Mouse (Mus musculus) spleen, postnatal 4 days (tissue): ENCODE measurements around the gene Morn1.

Experiments used
- DNase-seq, 2 experiments: peaks; one replicate each; pipeline ENCODE4 v3.0.0; 2022; ENCODE audit warnings: low spot score in 2 of 2

Gene Morn1

DNA sequence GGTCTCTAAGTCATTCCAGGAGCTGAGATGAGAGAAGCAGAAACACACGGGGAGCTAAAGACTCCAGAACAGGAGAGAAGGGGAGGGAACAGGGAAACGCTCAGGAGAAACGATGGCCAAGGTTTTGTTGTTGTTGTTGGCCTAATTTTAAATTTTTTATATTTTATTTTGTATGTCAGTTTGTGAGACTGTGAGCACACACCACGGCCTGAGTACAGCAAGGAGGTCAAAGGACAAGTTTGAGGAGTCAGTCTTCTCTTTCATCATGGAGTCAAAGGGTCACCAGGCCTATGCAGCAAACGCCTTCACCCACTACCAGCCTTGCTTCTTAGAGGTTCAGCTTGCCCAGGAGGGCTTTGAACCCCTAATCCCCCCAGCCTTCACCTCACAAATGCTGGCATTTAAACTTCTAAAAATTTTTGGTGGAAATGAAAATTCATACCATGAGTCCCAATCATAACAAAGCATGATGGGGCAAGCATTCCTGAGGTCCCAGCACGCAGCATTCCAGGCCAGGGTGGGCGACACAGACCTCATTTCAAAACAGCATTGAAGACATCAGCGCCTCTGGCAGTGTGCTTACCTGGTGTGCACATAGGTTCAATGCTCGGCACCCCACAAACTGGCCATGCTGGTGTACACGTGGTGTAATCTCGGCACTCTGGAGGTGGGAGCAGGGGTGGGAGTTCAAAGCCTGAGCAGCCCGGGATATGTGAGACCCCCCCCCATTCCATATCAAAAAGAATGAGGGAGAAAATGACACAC lies 53.1 kb downstream of the Morn1 start:
- DNase-seq = no peak

- DNase-seq = no peak
These were observed 53.8 kb downstream of the Morn1 start for GRCm38 (mm10) chr4:155140150-155140549.

DNA sequence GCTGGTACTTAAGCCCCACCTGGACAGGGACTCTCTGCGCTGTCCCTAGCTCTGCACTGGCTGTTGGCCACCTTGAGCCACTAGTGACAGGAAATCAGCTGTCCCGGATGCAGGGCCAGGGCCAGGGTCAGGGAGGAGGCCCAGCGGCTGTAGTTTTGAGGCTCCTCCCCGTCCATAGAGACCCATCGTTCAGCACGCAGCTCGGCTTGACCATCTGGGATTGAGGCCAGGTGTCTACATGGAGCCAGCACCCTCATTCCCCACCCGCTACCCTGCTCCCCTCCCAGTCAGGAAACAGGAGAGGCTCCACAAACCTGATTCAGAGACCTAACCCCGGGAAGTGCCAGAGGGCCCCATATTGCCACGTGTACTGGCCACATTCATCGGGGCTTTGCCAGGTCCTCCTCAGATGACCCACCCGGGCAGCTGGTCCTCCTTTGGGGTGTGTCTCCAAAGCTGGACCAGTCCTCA lies 54.5 kb downstream of the Morn1 start:
- no peak for DNase-seq

DNA sequence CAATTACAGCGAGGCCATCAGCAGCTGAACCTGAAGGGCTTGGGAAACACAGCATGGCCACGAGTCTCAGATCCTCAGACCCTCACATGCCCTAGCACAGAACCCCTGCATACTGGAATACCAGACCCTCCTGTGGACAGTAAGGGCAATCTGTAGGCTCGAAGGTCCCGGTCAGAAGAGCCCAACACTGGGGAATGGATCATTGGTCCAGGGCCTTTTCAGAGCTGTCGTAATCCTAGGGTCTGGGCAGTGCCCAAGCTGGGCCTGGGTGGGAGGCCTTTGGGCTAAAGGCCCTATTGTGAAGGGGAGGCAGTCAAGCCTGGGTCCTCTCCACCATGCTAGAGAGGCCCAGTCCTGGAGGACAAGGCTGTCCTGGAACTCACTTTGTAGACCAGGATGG lies 56.5 kb downstream of the Morn1 start:
- no peak for DNase-seq

DNA sequence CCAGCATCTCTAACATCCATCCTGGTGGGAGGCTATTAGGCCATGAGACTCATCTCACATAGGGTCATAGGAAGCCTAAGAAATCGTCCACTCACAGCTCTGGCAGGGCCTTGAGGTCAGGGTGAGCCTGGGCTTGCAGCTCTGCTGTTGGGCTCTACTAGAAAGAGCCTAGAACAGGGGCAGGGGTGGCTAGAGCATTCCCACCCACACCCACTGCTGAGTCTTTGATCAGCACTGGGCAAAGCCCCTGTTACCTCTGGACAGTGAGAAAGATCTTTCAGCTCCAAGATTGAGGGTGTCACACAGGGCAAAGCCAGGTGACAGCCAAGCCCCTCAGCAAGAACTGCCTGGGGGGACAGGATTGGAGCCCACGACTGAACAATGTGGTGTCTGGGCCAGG lies 57.0 kb downstream of the Morn1 start:
- DNase-seq = no peak

DNA sequence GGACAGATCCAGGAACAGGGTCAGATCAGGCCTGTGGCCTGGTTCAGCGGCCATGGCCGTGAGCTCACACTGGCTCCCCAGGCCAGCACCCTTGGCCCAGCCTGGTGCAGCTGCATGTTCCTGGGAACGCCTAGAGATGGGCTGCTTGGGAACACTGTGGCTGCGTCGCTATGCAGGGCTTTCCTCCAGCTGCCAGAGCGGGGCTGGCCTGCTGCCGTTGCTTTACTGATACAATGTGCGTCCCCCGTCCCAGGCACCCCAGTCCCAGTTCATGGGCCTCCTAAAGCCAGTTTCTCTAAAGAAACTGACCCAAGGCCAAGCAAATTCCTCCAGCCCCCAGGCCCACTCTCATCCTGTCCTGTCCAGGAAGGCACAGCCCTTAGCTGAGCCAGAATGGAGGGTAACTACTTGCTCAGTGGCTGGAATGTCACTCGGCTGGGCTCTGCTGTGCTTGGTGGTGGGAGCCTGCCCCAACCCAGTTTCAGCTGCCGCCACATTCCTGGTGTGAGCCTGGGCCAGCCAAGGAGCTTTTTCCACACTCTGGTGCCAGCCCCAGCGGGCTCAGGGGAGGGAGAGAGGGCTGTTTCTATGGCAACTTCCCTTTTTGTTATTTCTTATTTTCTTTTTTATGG lies 57.6 kb downstream of the Morn1 start:
- DNase-seq = no peak

GRCm38 (mm10) chr4:155144548-155145180 lies 58.3 kb downstream of the Morn1 start:
- DNase-seq = no peak

GRCm38 (mm10) chr4:155146107-155146823 lies 59.9 kb downstream of the Morn1 start:
- DNase-seq = no peak

GRCm38 (mm10) chr4:155148453-155148852 lies 62.1 kb downstream of the Morn1 start:
- DNase-seq = no peak

DNA sequence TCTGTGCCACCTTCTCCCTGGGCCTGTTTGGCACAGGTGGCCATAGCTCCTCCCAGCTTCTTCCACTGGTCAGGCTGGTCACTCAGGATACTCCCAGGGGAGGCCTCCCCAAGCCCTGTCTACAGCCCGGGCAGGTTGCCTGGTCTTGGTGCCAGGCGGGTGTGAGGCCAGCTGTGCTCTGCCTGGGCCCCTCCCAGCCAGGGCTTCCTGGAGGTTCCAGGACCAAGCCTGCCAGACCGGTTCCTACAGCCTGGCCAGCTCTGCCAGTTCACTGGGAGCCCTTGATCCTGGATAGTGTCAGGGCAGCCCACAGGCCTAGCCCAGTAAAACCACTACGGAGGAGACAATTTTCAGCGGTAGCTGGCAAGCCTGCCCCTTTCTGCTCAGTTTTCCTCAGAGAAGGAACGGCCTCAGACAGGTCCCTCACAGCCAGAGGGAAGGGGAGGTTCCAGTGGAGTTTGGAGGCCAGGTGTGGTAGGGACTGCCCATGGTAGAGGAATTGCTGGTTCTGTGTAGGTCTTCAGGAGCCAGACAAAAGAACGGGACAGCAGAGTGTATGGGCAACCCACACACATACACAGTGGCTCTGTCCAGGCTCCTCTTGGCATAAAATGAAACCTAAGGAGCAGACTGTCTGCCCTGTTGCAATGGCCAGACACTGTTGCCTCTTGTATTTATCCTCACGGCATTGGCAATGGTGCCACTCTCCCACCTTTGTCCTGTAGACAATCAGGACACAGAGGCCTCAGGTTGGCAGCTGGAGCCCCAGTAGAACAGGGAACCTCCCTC lies 62.7 kb downstream of the Morn1 start:
- no peak for DNase-seq

DNA sequence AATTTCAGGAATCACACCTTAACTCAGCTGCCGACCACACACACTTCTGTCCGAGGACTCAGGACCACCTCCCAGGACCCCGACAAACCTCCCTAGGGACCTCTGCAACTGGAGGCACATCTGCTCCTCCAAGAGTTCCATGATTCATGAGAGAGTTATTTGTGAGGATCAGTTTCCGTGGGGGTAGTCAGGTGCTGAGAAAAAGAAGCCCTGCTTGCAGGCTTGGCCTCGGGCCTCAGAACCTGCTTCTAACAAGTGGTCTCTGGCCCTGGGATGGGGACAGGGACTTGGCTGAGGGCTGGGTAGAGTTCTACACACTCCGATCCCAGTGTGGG lies 63.5 kb downstream of the Morn1 start:
- DNase-seq = no peak

DNA sequence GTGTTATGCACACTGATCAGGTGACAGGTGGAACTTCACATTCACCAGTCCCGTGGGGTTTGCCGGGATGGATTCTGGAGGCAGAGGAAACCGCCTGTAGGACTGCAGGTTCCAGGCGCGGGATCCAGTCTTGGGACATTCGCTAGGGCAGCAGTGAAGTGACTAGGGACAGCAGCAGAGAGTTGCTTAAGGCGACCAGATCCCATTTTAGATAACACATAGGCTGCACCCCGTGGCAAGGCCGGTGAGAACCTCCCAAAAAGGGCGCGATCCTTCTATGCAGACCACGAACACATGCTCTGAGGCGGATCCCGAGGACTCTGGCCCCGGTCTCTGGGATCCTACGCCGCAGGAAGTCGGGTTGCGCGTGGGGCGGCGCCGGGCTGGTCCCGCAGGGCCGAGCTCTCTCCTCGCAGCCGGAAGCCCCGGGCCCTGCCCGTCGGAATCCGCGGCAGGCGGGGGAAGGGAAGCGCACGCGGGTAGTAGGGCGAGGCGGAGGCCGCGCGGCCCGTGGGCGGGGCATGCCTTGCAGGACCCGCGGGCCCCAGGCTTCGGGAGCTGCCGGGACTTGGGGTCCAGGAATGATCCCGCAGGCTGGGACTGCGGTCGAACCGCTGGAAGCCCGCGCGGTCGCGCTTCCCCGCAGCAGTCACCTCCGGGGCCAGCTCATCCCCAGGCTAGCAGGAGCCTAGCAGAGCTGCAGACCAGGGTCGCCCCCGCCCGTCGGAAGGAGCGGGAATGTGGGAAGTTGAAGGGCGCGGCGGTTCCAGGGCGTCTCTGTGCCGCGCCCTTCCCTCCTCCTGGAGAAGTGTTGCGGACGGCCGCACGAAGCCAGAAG lies 64.1 kb downstream of the Morn1 start:
- peak; percentile 67 to 86 for DNase-seq

DNA sequence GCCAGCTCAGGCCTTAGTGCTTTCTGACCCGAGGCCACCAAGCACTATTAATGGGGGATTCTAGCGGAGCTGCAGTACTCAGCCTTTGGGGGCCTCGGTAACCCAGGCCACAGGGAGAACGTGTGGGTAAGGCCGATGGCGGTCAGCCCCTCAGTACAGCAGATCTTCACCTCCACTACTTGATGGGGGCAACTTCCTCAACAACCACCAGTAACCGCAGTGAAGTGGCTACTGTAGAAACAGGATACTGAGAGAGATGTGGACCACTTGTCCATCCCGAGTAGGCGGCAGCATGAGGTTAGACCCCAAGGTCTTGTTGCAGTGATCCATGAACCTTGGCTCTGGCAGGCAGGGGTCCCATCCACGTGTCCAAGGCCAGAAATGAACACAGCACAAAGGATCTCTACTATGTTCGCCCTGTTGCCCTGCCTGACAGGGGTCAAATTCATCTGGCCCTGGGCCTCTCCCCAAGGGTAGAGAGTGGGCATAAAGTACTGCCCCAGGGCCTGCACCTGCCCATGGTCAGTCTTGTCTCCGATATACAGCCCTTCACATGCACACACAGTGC lies 64.9 kb downstream of the Morn1 start:
- DNase-seq = no peak

- no peak for DNase-seq
These were observed 65.5 kb downstream of the Morn1 start for GRCm38 (mm10) chr4:155151845-155152244.

GRCm38 (mm10) chr4:155152476-155152875 lies 66.1 kb downstream of the Morn1 start:
- no peak for DNase-seq

DNA sequence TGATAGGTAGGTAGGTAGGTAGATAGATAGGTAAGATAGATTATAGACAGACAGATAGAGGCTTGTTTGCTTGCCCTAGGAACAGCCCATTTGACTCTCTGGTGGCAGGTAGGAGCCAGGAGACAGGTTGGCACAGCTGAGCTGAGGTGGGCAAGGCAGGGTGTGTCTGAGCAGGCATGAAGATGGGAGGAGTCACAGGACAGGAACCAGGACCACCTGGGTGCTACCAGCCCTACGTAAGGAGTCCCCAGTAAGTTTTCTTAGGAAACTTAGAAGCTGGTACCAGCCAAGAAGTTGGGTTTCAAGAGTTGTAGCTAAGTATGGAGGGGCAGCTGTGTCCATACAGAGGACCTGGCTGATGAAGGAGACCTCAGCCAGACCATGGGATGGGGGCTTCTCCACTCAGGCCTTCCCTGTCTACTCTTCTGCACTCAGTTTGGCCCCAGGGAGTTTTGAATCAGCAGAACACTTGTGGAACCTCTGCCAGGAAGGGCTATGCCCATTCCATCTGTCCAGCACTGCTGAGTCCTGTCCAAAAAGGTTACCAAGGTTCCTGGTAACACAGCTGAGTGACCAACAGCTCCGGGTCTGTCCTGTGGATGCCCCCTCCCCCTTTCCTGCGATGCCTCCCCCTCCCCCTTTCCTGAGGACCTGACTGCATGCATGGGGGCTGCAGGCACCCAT lies 67.2 kb downstream of the Morn1 start:
- DNase-seq = no peak

DNA sequence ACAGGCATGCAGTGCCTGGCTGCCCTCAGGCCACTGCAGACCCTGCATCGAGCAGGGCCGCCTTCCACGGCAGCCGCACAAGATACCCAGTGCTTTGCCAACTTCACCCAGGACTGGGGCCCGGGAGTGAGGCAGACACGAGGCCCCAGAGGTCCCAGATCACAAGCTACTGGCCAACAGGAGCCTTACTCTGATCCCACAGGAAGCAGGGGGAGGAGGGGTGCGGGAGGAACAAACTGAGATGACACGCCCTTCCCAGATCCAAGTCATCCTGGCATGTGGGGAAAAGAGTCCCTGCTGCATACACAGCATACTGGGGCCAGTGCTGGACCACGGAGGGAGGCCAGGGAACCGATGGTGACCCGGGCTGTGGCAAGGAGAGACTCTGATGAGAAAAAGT lies 68.6 kb downstream of the Morn1 start:
- DNase-seq = no peak

- DNase-seq = no peak
These were observed 70.4 kb downstream of the Morn1 start for GRCm38 (mm10) chr4:155156734-155157133.

DNA sequence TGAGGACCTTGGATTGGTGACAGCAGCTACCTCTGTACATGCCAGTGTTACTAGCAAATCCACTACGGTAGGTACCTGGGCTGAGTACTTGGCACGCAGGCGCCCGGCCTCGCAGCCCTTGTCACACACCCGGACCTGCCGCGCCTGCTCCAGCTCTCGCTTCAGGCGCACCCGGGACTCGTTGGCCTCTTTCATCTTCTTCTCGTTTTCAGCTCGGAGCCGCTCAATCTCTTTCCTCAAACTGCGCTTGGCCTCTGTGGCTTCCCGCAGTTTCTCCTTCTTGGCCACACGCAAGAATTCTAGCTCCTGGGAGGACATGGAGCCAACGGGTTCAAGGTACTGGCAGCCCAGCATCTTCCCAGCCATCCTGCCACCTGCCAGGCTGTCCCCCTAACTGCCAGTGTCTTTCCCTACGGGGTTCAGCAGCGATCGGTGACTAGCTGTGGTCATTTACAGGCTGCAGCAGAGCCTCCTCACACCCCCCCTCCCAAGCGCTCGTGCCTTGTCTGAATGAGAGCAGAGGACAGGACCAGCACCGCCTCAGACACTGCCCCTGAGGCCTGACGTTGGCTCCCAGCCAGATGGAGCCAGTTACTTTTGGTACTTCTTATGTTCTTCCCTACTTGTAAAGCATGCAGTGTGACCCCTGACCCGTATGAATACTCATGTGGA lies 71.6 kb downstream of the Morn1 start:
- no peak for DNase-seq
